Mouse (Mus musculus) heart, adult 2 months (tissue): ENCODE data around the gene Apoe. TPM values are rescaled to one million over a fixed set of nuclear protein-coding genes. Genes with fewer than 3 reads are reported as not detected.

Experiments used
- DNase-seq, 2 experiments: peaks; one replicate each; pipeline ENCODE4 v3.0.0; 2021
- H3K27ac ChIP-seq: fragments of 200-600 bp; 2 replicates; pipeline ENCODE4 v1.8.1; 2022
- H3K27me3 ChIP-seq: fragments of 200-500 bp; 2 replicates; pipeline ENCODE4 v1.6.1; 2012; ENCODE audit warnings: mild to moderate bottlenecking, low read length, inconsistent platforms, mixed read lengths; ENCODE audit not compliant: control insufficient read depth, insufficient read depth
- H3K36me3 ChIP-seq: fragments of 200-500 bp; 2 replicates; pipeline ENCODE4 v1.6.1; 2012; ENCODE audit warnings: low read length, inconsistent platforms; ENCODE audit not compliant: control insufficient read depth, insufficient read depth
- H3K4me1 ChIP-seq: fragments of 200-500 bp; 2 replicates; pipeline ENCODE4 v1.6.1; 2011; ENCODE audit warnings: low read length; ENCODE audit not compliant: control insufficient read depth, insufficient read depth
- H3K4me3 ChIP-seq: fragments of 200-600 bp; 2 replicates; pipeline ENCODE4 v1.8.1; 2022
- H3K79me2 ChIP-seq: fragments of 200-500 bp; replicated peaks from 2 replicates; pipeline ENCODE4 v1.6.1; 2012; ENCODE audit warnings: mild to moderate bottlenecking, inconsistent platforms, low read length, moderate library complexity, mixed read lengths; ENCODE audit not compliant: control insufficient read depth, insufficient read depth
- H3K9ac ChIP-seq: fragments of 200-500 bp; 2 replicates; pipeline ENCODE4 v1.6.1; 2012; ENCODE audit warnings: low read depth, mild to moderate bottlenecking, control low read depth, inconsistent platforms, low read length, mixed read lengths
- CTCF ChIP-seq: fragments of 200-600 bp; IDR thresholded peaks from 2 replicates; pipeline ENCODE4 v1.8.1; 2022; ENCODE audit warnings: antibody characterized with exemption, mild to moderate bottlenecking, moderate library complexity
- EP300 ChIP-seq: fragments of 200-500 bp; IDR thresholded peaks from 2 replicates; pipeline ENCODE4 v1.6.1; 2011; ENCODE audit warnings: low read depth, low read length, control low read depth; ENCODE audit not compliant: insufficient read depth
- POLR2A ChIP-seq: fragments of 200-500 bp; IDR thresholded peaks from 2 replicates; pipeline ENCODE4 v1.6.1; 2011; ENCODE audit warnings: mild to moderate bottlenecking, low read depth, low read length, control low read depth; ENCODE audit not compliant: insufficient read depth
- WGBS: fragments of 180-500 bp; shearing (Covaris S2); methylation state at CpG from one replicate; pipeline ENCODE4 v1.1.7; 2018; 5-methylcytosine and 5-hydroxymethylcytosine counted together
- intact Hi-C: fragments of 180-260 bp; cut with DNase I; formaldehyde crosslinking; loops from one replicate; pipeline ENCODE4 v1.15.1; 2025
- polyA plus RNA-seq: library from polyadenylated mRNA; depleted of rRNA; stranded (reverse); fragments of >200 nt; gene quantifications from 2 replicates; pipeline ENCODE4 v1.2.3, GENCODE M21; 2012; rRNA removed
- total RNA-seq, 2 experiments: library from RNA; stranded (reverse); gene quantifications; 2 replicates each; pipeline ENCODE4 v1.2.3; 2021

The Apoe gene
- total and polyA plus RNA-seq, 3 experiments = 278 to 519 (median 293) TPM

GRCm38 (mm10) chr7:19663940-19664339 lies 35.0 kb downstream of the Apoe start:
- intact Hi-C loops = loop anchor here (5.0 kb wide), 1 partner anchor 37 kb away; the partner anchor contains the start of gene Relb
- DNase-seq = no peak
- peaks cover 10% of the 10 kb centered on the region for H3K4me1 ChIP-seq
- no peak for TF ChIP-seq EP300
- TF ChIP-seq CTCF = no peak
- no peak for TF ChIP-seq POLR2A
- peak overlapping the region; percentile 94 for H3K9ac ChIP-seq
- H3K27me3 ChIP-seq = no peaks in the 10 kb centered on the region
- no peaks in the 10 kb centered on the region for H3K36me3 ChIP-seq
- peaks cover 16% of the 10 kb centered on the region for H3K79me2 ChIP-seq
- H3K4me3 ChIP-seq = peak overlapping the region; percentile 100
- 13% methylated on average over 8 of the region's 8 CpGs for WGBS
- H3K27ac ChIP-seq = peak overlapping the region; percentile 88; the same call in 1 of the 2 replicates

- H3K9ac ChIP-seq = no peak overlapping the region
- WGBS = 71% methylated on average over 2 of the region's 2 CpGs
- no peak overlapping the region for H3K4me3 ChIP-seq
- H3K27ac ChIP-seq = no peak overlapping the region; the same call in 1 of the 2 replicates
- peaks cover 5% of the 10 kb centered on the region; the same call in 1 of the 2 replicates for H3K79me2 ChIP-seq
- DNase-seq = peak in 1 of 2 experiments; percentile 73
- H3K27me3 ChIP-seq = no peaks in the 10 kb centered on the region
- intact Hi-C loops = no loop called here
- H3K4me1 ChIP-seq = peaks cover 10% of the 10 kb centered on the region; the same call in 1 of the 2 replicates
- peaks cover 2% of the 10 kb centered on the region for H3K36me3 ChIP-seq
- TF ChIP-seq POLR2A = no peak
- no peak for TF ChIP-seq CTCF
- peak; percentile 91 for TF ChIP-seq EP300
These were observed 46.4 kb downstream of the Apoe start for GRCm38 (mm10) chr7:19652614-19653013.

- no peaks in the 10 kb centered on the region for H3K79me2 ChIP-seq
- no peak overlapping the region for H3K4me3 ChIP-seq
- WGBS = 58% methylated on average over 6 of the region's 6 CpGs
- no peak overlapping the region for H3K27ac ChIP-seq
- no peak overlapping the region for H3K9ac ChIP-seq
- no peak for DNase-seq
- no peak for TF ChIP-seq CTCF
- no peak for TF ChIP-seq POLR2A
- no peak for TF ChIP-seq EP300
- H3K4me1 ChIP-seq = peaks cover 8% of the 10 kb centered on the region; the same call in 1 of the 2 replicates
- no peaks in the 10 kb centered on the region for H3K27me3 ChIP-seq
- H3K36me3 ChIP-seq = peaks cover 2% of the 10 kb centered on the region
- intact Hi-C loops = no loop called here
These were observed 47.8 kb downstream of the Apoe start for GRCm38 (mm10) chr7:19651063-19651786.

Other genes with a start within 250 kb of the Apoe start
- gene Mark4, start 240.4 kb downstream of the Apoe start, total RNA-seq = 10 to 100 TPM; 22.4 to 27.2 TPM
- gene Mark4, start 240.4 kb downstream of the Apoe start, polyA plus RNA-seq = 11.1 and 11.8 TPM in 2 replicates
- 1 to 10 TPM in 1 of 2 experiments, under 1 TPM in 1; 0.80 to 1.2 TPM for gene Exoc3l2, start 235.9 kb downstream of the Apoe start, total RNA-seq
- 1.5 and 1.7 TPM in 2 replicates for gene Exoc3l2, start 235.9 kb downstream of the Apoe start, polyA plus RNA-seq
- gene Bloc1s3, start 190.8 kb downstream of the Apoe start, total RNA-seq = 1 to 10 TPM; 2.2 to 2.5 TPM
- 3.9 and 5.4 TPM in 2 replicates for gene Bloc1s3, start 190.8 kb downstream of the Apoe start, polyA plus RNA-seq
- 10 to 100 TPM; 32.2 to 33.5 TPM for gene Trappc6a, start 190.8 kb downstream of the Apoe start, total RNA-seq
- 32.9 and 45.0 TPM in 2 replicates for gene Trappc6a, start 190.8 kb downstream of the Apoe start, polyA plus RNA-seq
- gene Nkpd1, start 181.3 kb downstream of the Apoe start, total RNA-seq = not detected
- gene Nkpd1, start 181.3 kb downstream of the Apoe start, polyA plus RNA-seq = 0.06 TPM in 1 of 2 replicates, not detected in the other
- 10 to 100 TPM; 58.0 to 69.5 TPM for gene Ppp1r37, start 136.1 kb downstream of the Apoe start, total RNA-seq
- gene Ppp1r37, start 136.1 kb downstream of the Apoe start, polyA plus RNA-seq = 56.0 and 66.4 TPM in 2 replicates
- gene Zfp296, start 121.9 kb downstream of the Apoe start, total RNA-seq = under 1 TPM; 0.42 to 0.43 TPM
- gene Zfp296, start 121.9 kb downstream of the Apoe start, polyA plus RNA-seq = 0.82 and 1.0 TPM in 2 replicates
- 10 to 100 TPM; 48.5 to 48.6 TPM for gene Gemin7, start 121.6 kb downstream of the Apoe start, total RNA-seq
- 75.2 and 87.3 TPM in 2 replicates for gene Gemin7, start 121.6 kb downstream of the Apoe start, polyA plus RNA-seq
- 10 to 100 TPM; 13.9 to 14.0 TPM for gene Clasrp, start 94.7 kb downstream of the Apoe start, total RNA-seq
- 26.1 and 32.0 TPM in 2 replicates for gene Clasrp, start 94.7 kb downstream of the Apoe start, polyA plus RNA-seq
- gene Relb, start 69.8 kb downstream of the Apoe start, total RNA-seq = 1 to 10 TPM; 7.1 to 7.6 TPM
- 9.5 and 12.1 TPM in 2 replicates for gene Relb, start 69.8 kb downstream of the Apoe start, polyA plus RNA-seq
- 10 to 100 TPM; 61.7 to 74.9 TPM for gene Clptm1, start 34.2 kb downstream of the Apoe start, total RNA-seq
- 70.1 and 123 TPM in 2 replicates for gene Clptm1, start 34.2 kb downstream of the Apoe start, polyA plus RNA-seq
- gene Apoc2, start 21.2 kb downstream of the Apoe start, total RNA-seq = under 1 TPM in 1 of 2 experiments, not detected in 1; 0.47 TPM
- not detected in 2 replicates for gene Apoc2, start 21.2 kb downstream of the Apoe start, polyA plus RNA-seq
- not detected for gene Gm44805, start 17.8 kb downstream of the Apoe start, total RNA-seq
- gene Gm44805, start 17.8 kb downstream of the Apoe start, polyA plus RNA-seq = not detected in 2 replicates
- gene Apoc4, start 17.7 kb downstream of the Apoe start, total RNA-seq = not detected
- gene Apoc4, start 17.7 kb downstream of the Apoe start, polyA plus RNA-seq = 0.82 TPM in 1 of 2 replicates, not detected in the other
- gene Apoc1, start 6.5 kb downstream of the Apoe start, total RNA-seq = 1 to 10 TPM; 2.7 to 4.2 TPM
- 3.1 and 7.2 TPM in 2 replicates for gene Apoc1, start 6.5 kb downstream of the Apoe start, polyA plus RNA-seq
- 10 to 100 TPM; 92.7 to 98.2 TPM for gene Tomm40, start 16.2 kb upstream of the Apoe start, total RNA-seq
- gene Tomm40, start 16.2 kb upstream of the Apoe start, polyA plus RNA-seq = 81.9 and 91.2 TPM in 2 replicates
- 10 to 100 TPM; 30.2 to 41.4 TPM for gene Nectin2, start 51.3 kb upstream of the Apoe start, total RNA-seq
- gene Nectin2, start 51.3 kb upstream of the Apoe start, polyA plus RNA-seq = 29.4 and 30.7 TPM in 2 replicates
- 100 to 1,000 TPM; 190 to 214 TPM for gene Bcam, start 71.8 kb upstream of the Apoe start, total RNA-seq
- gene Bcam, start 71.8 kb upstream of the Apoe start, polyA plus RNA-seq = 240 and 262 TPM in 2 replicates
- under 1 TPM; 0.63 to 0.77 TPM for gene Cblc, start 97.6 kb upstream of the Apoe start, total RNA-seq
- gene Cblc, start 97.6 kb upstream of the Apoe start, polyA plus RNA-seq = 0.41 and 1.2 TPM in 2 replicates
- 1 to 10 TPM; 3.5 to 6.1 TPM for gene Bcl3, start 123.6 kb upstream of the Apoe start, total RNA-seq
- 11.9 and 14.0 TPM in 2 replicates for gene Bcl3, start 123.6 kb upstream of the Apoe start, polyA plus RNA-seq
- not detected for gene Gm19345, start 152.8 kb upstream of the Apoe start, total RNA-seq
- gene Gm19345, start 152.8 kb upstream of the Apoe start, polyA plus RNA-seq = not detected in 2 replicates
- gene Ceacam16, start 162.1 kb upstream of the Apoe start, total RNA-seq = under 1 TPM in 1 of 2 experiments, not detected in 1; 0.14 TPM
- gene Ceacam16, start 162.1 kb upstream of the Apoe start, polyA plus RNA-seq = 0.35 and 0.66 TPM in 2 replicates
- gene Ceacam19, start 188.8 kb upstream of the Apoe start, total RNA-seq = not detected
- gene Ceacam19, start 188.8 kb upstream of the Apoe start, polyA plus RNA-seq = not detected in 2 replicates
- gene Pvr, start 222.0 kb upstream of the Apoe start, total RNA-seq = 10 to 100 TPM; 20.1 to 24.5 TPM
- 18.1 and 34.0 TPM in 2 replicates for gene Pvr, start 222.0 kb upstream of the Apoe start, polyA plus RNA-seq